Mouse (Mus musculus) heart, embryonic 13.5 days (tissue): Measurements from ENCODE around the gene Dgcr8. TPM values are rescaled to one million over a fixed set of nuclear protein-coding genes. Genes with fewer than 3 reads are reported as not detected.
A peak's percentile ranks its signal among the peaks of the same experiment; 100 is the strongest.
"Not testable (repeated sequence)": the region's sequence is repeated elsewhere in the genome, so short reads cannot be mapped to it uniquely, and the experiment has no call there.

Experiments
- ATAC-seq: fragments of 200-750 bp; cut with Nextera tagmentation; 2 replicates; pipeline ENCODE4 v1.8.0; 2017; ENCODE audit warnings: moderate TSS enrichment; ENCODE audit not compliant: insufficient number of reproducible peaks, low FRiP score, low TSS enrichment; ENCODE audit errors: extremely low read depth
- H3K27ac ChIP-seq: fragments of 300-500 bp; sonication (generic); replicated peaks from 2 replicates; pipeline ENCODE4 v1.5.1; 2015; ENCODE audit warnings: moderate library complexity, mild to moderate bottlenecking, inconsistent platforms
- H3K27me3 ChIP-seq: fragments of 300-500 bp; sonication (generic); replicated peaks from 2 replicates; pipeline ENCODE4 v1.6.1; 2015; ENCODE audit warnings: mild to moderate bottlenecking, inconsistent platforms
- H3K36me3 ChIP-seq: fragments of 300-500 bp; sonication (generic); 2 replicates; pipeline ENCODE4 v1.6.1; 2015; ENCODE audit warnings: mild to moderate bottlenecking, inconsistent platforms
- H3K4me1 ChIP-seq: fragments of 300-500 bp; sonication (generic); 2 replicates; pipeline ENCODE4 v1.6.1; 2015; ENCODE audit warnings: inconsistent platforms
- H3K4me2 ChIP-seq: fragments of 300-500 bp; sonication (generic); 2 replicates; pipeline ENCODE4 v1.6.1; 2015; ENCODE audit warnings: inconsistent platforms, mild to moderate bottlenecking, moderate library complexity
- H3K4me3 ChIP-seq: fragments of 300-500 bp; sonication (generic); 2 replicates; pipeline ENCODE4 v1.5.1; 2015; ENCODE audit warnings: moderate library complexity, mild to moderate bottlenecking, inconsistent platforms
- H3K9ac ChIP-seq: fragments of 300-500 bp; sonication (generic); 2 replicates; pipeline ENCODE4 v1.6.1; 2015; ENCODE audit warnings: inconsistent platforms, mild to moderate bottlenecking, moderate library complexity
- H3K9me3 ChIP-seq: fragments of 300-500 bp; sonication (generic); 2 replicates; pipeline ENCODE4 v1.6.1; 2016; ENCODE audit warnings: inconsistent platforms
- WGBS: fragments of 180-500 bp; shearing (Covaris S2); methylation state at CpG from one replicate; pipeline ENCODE4 v1.1.7; 2015; ENCODE audit warnings: mixed read lengths; 5-methylcytosine and 5-hydroxymethylcytosine counted together
- polyA plus RNA-seq: library from polyadenylated mRNA; unstranded; fragments of >200 nt; fragmentation: Nextera tagmentation; extraction: Ambion mirVana; gene quantifications from 2 replicates; pipeline ENCODE4 v1.2.1, GENCODE M21; 2015

Dgcr8 gene
- polyA plus RNA-seq, 1 experiment from 2014 or later: 20.4 TPM

DNA sequence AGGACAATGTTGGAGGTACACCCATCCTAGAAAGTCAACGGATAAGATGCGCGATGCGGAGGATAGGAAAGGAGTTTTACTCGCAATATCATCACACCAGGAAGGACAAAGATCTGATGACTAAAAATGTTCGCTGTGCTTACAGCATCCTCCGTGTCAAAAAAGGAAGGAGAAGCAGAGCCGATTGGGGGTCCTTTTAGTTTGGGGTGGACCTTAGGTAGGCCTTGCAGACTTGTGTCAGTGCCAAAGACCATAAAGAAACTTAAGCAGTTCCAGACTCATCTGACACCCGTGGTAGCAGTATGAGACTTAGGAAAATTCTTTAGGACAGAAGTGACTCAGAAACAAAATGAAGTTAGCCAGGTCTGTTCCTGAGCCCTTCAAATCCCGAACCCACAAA is 568 bp upstream of the Dgcr8 start:
- Histone ChIP-seq H3K9ac (peak overlapping the region; percentile 99), H3K4me3 (peak overlapping the region; percentile 95), H3K4me2 (peak overlapping the region; percentile 97), H3K27ac (peak overlapping the region; percentile 67), H3K4me1 (peaks cover 35% of the 10 kb centered on the region), H3K36me3 (peaks cover 26% of the 10 kb centered on the region)
- not testable (repeated sequence) for H3K27me3 ChIP-seq, H3K9me3 ChIP-seq, ATAC-seq
- 4% methylated on average over 10 of the region's 10 CpGs for WGBS

DNA sequence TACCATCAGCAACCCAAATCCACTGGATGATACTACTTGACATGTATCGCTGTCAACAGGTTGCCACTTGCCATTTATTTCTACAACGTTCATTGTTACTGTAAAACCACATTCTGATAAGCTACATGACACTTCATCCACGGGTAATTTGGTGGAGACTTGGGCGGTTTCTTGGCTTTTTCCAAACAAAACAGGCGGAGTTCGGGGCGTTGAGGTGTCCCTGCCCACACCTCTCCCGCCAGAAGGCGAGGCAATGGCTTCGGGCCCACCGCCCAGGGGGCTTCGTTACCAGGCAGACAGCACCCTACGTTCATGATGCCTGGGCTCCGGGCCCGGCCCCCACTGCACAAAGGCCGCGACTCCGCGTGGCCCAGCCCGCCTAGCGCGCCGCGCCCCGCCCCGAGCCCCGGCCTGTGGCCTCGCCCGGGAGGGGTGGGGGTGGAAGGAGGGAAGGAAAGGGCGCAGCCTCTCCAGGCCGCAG is 425 bp downstream of the Dgcr8 start:
- H3K9ac ChIP-seq: peak overlapping the region; percentile 99
- no peaks in the 10 kb centered on the region for H3K9me3 ChIP-seq
- ATAC-seq: peak; percentile 86
- H3K27me3 ChIP-seq: no peaks in the 10 kb centered on the region
- H3K4me3 ChIP-seq: peak overlapping the region; percentile 95
- under 1% methylated on average over 23 of the region's 31 CpGs for WGBS
- peak overlapping the region; percentile 97 for H3K4me2 ChIP-seq
- peaks cover 35% of the 10 kb centered on the region for H3K4me1 ChIP-seq
- peaks cover 35% of the 10 kb centered on the region for H3K36me3 ChIP-seq
- peak overlapping the region; percentile 93 for H3K27ac ChIP-seq

DNA sequence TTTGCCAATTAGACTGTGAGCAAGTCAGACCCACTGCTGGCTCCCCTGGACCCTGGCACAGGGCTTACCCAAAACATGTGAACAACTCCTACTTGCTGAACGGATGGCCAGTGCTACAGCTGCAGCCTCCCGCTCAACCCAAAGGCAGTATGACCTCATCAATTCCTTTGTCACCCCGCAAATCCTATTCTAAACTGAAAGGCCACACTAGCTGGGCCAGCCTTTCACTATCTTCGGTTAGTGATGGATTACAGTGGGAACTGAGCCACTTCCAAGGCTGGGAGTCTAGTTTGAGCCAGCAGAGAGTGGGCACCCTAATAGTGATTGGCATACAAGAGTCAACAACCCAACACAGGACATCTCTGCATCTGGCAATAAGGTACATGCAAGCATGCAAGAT is 880 bp downstream of the Dgcr8 start:
- WGBS: under 1% methylated on average over 4 of the region's 4 CpGs
- ATAC-seq: no peak
- peak overlapping the region; percentile 97 for H3K4me2 ChIP-seq

DNA sequence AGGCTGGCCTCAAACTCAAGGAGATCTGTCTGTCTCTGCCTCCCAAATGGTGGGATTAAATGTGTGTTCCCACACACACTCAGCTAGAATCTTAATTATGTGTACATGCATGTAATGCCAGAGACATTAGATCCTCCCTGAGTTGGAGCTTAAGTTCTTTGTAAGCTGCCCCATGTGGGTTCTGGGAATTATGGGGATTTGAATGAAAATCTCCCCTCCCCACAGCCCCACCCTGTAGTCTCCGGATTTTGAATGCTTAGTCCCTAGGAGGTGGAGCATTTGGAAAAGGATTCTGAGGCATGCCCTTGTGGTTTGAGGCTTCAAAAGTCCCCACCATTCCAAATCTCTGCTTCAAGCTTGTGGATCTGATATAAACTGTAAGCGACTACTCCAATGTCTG is 13.9 kb downstream of the Dgcr8 start:
- ATAC-seq: no peak
- H3K4me3 ChIP-seq: no peak overlapping the region
- WGBS: 74% methylated on average over 2 of the region's 2 CpGs

More for the DNA sequence above, 880 bp downstream of the Dgcr8 start:
- Histone ChIP-seq H3K27me3 (no peaks in the 10 kb centered on the region), H3K9me3 (no peaks in the 10 kb centered on the region), H3K9ac (peak overlapping the region; percentile 99), H3K4me1 (peaks cover 35% of the 10 kb centered on the region), H3K36me3 (peaks cover 40% of the 10 kb centered on the region), H3K27ac (peak overlapping the region; percentile 93), H3K4me3 (peak overlapping the region; percentile 95)

DNA sequence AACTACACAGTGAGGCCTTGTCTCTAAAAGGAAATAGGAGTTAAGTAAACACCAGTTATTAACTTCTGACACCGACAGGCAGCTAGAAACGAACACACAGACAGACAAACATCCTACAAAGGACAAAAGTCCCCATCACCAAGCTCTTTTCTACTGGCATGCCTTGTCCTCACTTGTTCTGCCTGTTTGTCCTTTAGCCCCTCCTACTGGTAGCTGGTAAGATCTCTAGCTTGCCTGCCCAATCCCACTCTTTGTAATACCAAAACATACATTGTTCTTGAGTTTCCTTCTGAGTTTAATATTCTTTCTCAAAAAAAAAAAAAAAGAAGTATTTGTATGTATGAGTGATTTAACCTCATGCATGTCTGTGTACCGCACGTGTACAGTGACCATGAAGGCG is 20.9 kb downstream of the Dgcr8 start:
- no peak overlapping the region for H3K4me2 ChIP-seq
- peaks cover 96% of the 10 kb centered on the region for H3K36me3 ChIP-seq
- H3K27me3 ChIP-seq: no peaks in the 10 kb centered on the region
- ATAC-seq: no peak
- no peak overlapping the region for H3K9ac ChIP-seq
- no peaks in the 10 kb centered on the region for H3K9me3 ChIP-seq
- 86% methylated on average over 5 of the region's 5 CpGs for WGBS
- H3K27ac ChIP-seq: no peak overlapping the region
- H3K4me3 ChIP-seq: no peak overlapping the region
- H3K4me1 ChIP-seq: no peaks in the 10 kb centered on the region

More for the DNA sequence above, 13.9 kb downstream of the Dgcr8 start:
- Histone ChIP-seq H3K27me3 (no peaks in the 10 kb centered on the region), H3K4me1 (no peaks in the 10 kb centered on the region), H3K36me3 (peaks cover 98% of the 10 kb centered on the region), H3K9ac (no peak overlapping the region), H3K4me2 (no peak overlapping the region), H3K9me3 (no peaks in the 10 kb centered on the region), H3K27ac (no peak overlapping the region)

DNA sequence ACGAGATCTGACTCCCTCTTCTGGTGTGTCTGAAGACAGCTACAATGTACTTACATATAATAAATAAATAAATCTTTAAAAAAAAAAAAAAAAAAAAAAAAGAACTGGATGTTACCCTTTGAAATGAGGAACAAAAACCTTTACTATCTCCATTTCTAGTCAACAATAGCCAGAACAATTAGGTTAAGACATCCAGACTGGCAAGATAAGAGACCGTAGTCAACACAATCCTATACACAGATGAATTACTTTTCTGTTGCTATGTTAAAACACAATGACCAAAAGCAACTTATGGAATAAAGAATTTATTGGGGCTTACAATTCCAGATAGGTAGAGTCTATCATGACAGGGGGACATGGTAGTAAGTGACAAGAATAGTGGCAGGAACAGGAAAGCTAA is 24.0 kb downstream of the Dgcr8 start:
- H3K9ac ChIP-seq: no peak overlapping the region
- no peak overlapping the region for H3K27ac ChIP-seq
- no peak overlapping the region for H3K4me3 ChIP-seq
- H3K27me3 ChIP-seq: no peaks in the 10 kb centered on the region
- no peak for ATAC-seq
- no peak overlapping the region for H3K4me2 ChIP-seq
- H3K9me3 ChIP-seq: no peaks in the 10 kb centered on the region
- WGBS: 90% methylated on average over 2 of the region's 2 CpGs
- H3K4me1 ChIP-seq: no peaks in the 10 kb centered on the region
- peaks cover 94% of the 10 kb centered on the region for H3K36me3 ChIP-seq

DNA sequence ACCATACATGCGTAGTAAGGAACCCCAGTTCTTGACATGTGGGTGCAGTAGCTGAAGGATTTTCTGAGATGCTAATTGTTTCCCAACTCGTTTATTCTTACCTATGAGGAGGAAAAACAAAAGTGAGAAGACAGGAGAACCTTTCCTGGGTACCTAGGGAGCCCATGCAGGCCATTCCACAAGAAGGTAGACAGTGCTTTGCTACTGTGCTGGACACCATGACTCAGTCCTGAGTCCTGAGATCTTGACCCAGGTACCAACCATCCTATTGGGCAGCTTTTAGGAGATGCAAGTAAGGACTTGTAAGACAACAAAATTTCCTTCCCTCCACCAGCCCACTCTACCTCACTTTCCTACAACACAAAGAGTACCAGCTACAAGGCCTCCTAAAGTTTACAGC is 30.8 kb downstream of the Dgcr8 start, which contains the start of gene Gm49776:
Gene Gm49776 (minus strand): TSS at position 101 of the 400 bp plus-strand sequence.
- no peak within 1 kb of the TSS for H3K4me3 ChIP-seq
- WGBS: 91% methylated on average over 2 of the region's 2 CpGs

DNA sequence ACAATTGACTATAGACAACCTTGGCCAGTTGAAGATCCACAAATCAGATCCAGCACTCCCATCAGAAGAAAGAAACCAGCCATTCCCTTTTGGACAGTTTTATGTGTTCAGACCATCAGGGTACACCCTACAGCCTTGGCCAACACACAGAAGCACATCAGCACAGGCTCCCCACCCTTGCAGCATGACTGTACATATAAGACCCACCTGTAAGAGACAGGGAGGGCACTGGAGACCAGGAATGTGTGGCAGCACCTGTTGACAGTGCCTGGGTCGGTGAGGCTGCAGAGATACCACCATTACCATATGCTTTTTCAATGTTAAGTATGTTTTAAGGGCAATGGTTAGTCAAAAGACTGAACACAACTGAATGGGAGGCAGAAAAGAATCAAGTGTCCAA is 35.2 kb downstream of the Dgcr8 start:
- Histone ChIP-seq H3K4me2 (no peak overlapping the region), H3K27ac (no peak overlapping the region), H3K36me3 (peaks cover 89% of the 10 kb centered on the region), H3K4me1 (peaks cover 26% of the 10 kb centered on the region), H3K4me3 (no peak overlapping the region), H3K9ac (no peak overlapping the region), H3K9me3 (no peaks in the 10 kb centered on the region), H3K27me3 (no peaks in the 10 kb centered on the region)
- 82% methylated on average over 1 of the region's 1 CpGs for WGBS
- no peak for ATAC-seq

More for the DNA sequence above, 30.8 kb downstream of the Dgcr8 start, which contains the start of gene Gm49776:
- Histone ChIP-seq H3K9me3 (no peaks in the 10 kb centered on the region), H3K27ac (no peak within 1 kb of the TSS), H3K27me3 (no peaks in the 10 kb centered on the region), H3K36me3 (peaks cover 97% of the 10 kb centered on the region), H3K4me2 (no peak within 1 kb of the TSS), H3K4me1 (no peaks in the 10 kb centered on the region), H3K9ac (no peak within 1 kb of the TSS)
- no peak for ATAC-seq

DNA sequence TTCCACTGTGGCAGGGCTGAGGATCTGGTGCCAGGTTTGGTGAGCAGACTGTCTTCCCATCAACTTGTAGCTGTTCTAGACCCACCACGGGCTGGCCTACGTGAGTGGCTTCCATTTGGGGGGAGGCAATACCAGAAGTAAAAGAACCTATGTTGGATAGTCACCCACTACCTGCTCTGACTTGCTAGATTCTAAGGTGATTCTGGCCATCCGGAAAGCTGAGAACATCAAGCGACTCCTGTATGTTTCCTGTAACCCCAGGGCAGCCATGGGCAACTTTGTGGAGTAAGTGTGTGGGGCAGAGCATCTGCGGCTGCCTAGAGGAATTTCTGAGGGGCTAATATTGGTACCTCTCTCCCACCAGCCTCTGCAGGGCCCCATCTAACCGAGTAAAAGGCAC is 36.3 kb downstream of the Dgcr8 start:
- WGBS: 81% methylated on average over 6 of the region's 6 CpGs
- Histone ChIP-seq H3K9ac (no peak overlapping the region), H3K9me3 (no peaks in the 10 kb centered on the region), H3K4me2 (no peak overlapping the region), H3K27me3 (no peaks in the 10 kb centered on the region), H3K27ac (no peak overlapping the region), H3K4me3 (no peak overlapping the region), H3K36me3 (peaks cover 79% of the 10 kb centered on the region), H3K4me1 (peaks cover 26% of the 10 kb centered on the region)
- ATAC-seq: no peak

DNA sequence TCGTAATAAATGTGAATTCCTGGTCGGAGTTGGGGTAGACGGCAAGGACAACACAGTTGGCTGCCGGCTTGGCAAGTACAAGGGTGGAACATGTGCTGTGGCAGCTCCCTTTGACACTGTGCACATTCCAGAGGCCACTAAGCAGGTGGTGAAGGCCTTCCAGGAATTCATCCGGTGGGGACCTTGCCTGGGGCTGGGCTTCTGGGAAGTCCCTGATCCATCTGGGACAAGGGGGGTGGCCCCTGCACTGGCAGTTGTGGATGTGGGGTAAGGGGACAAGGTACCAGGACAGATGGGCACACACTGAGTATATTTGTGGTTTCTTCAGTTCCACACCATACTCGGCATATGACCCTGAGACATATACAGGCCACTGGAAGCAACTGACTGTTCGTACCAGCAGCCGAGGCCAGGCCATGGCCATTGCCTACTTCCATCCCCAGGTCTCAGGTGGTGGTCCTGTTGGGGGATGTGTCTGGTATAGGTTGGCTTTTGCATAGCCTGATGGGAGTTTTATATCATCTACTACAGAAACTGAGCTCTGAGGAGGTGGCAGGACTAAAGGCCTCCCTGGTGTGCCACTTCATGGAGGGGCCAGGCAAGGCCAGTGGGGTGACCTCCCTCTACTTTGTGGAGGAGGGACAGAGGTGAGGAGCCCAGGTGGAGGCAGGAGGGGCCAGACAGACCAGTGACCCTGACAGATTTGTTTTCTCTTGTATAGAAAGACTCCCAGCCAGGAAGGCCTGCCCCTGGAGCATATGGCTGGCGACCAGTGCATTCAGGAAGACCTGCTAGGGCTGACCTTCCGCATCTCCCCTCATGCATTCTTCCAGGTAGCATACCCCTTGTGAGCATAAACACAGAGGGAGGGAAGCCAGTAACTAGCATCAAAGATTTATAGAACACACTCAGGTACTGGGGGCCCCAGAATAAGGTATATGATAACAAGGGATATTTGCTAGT is 37.9 kb downstream of the Dgcr8 start:
- Histone ChIP-seq H3K4me3 (peak overlapping the region; percentile 75), H3K9ac (peak overlapping the region; percentile 94)

DNA sequence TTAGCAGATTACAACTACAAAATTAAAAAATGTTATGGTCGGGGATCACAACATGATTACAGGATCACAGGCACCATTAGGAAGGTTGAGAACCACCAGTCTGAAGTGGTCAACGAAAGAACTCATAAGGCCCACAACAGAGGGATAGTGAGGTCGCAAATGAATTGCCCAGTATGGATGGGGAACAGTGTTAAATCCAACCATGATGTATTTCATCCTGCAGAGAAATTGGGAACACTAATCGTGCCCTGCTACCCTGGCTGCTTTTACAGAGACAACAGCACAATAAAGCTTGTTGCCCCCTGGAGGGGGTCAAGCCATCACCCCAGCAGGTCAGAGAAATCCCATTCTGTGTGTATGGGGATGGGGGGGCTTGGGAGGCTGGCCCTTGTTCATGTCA is 38.8 kb downstream of the Dgcr8 start:
- H3K36me3 ChIP-seq: peaks cover 74% of the 10 kb centered on the region
- peak overlapping the region; percentile 96 for H3K27ac ChIP-seq

More for the DNA sequence above, 37.9 kb downstream of the Dgcr8 start:
- Histone ChIP-seq H3K27me3 (no peaks in the 10 kb centered on the region), H3K9me3 (no peaks in the 10 kb centered on the region), H3K4me1 (peaks cover 42% of the 10 kb centered on the region), H3K27ac (0 out of 2 replicates have a peak overlapping the region, but pooled peaks have one; percentile 96), H3K4me2 (peak overlapping the region; percentile 95), H3K36me3 (peaks cover 74% of the 10 kb centered on the region)
- ATAC-seq: no peak
- WGBS: 61% methylated on average over 10 of the region's 10 CpGs

More for the DNA sequence above, 38.8 kb downstream of the Dgcr8 start:
- Histone ChIP-seq H3K4me1 (peaks cover 49% of the 10 kb centered on the region), H3K27me3 (no peaks in the 10 kb centered on the region), H3K4me3 (peak overlapping the region; percentile 75), H3K4me2 (peak overlapping the region; percentile 95), H3K9ac (peak overlapping the region; percentile 94), H3K9me3 (no peaks in the 10 kb centered on the region)
- no peak for ATAC-seq
- 72% methylated on average over 4 of the region's 4 CpGs for WGBS
